Mouse (Mus musculus) limb, embryonic 14.5 days (tissue): ENCODE results near the gene Dnajb1. TPM values are rescaled to one million over a fixed set of nuclear protein-coding genes. Genes with fewer than 3 reads are reported as not detected.
"Not testable (repeated sequence)": the region's sequence is repeated elsewhere in the genome, so short reads cannot be mapped to it uniquely, and the experiment has no call there.

Experiments
- ATAC-seq: fragments of 200-750 bp; cut with Nextera tagmentation; 2 replicates; pipeline ENCODE4 v1.8.0; 2017; ENCODE audit warnings: low read depth, moderate number of reproducible peaks, moderate TSS enrichment; ENCODE audit not compliant: low FRiP score
- DNase-seq: peaks from one replicate; pipeline ENCODE4 v3.0.0-alpha.2; 2015; ENCODE audit warnings: low spot score
- H3K27ac ChIP-seq: fragments of 300-500 bp; sonication (generic); replicated peaks from 2 replicates; pipeline ENCODE4 v1.5.1; 2014; ENCODE audit warnings: low read depth, mild to moderate bottlenecking, low read length, moderate library complexity, mixed read lengths
- H3K27me3 ChIP-seq: fragments of 300-500 bp; sonication (generic); 2 replicates; pipeline ENCODE4 v1.6.1; 2014; ENCODE audit warnings: low read length, mixed read lengths; ENCODE audit not compliant: control insufficient read depth, insufficient read depth
- H3K36me3 ChIP-seq: fragments of 300-500 bp; sonication (generic); 2 replicates; pipeline ENCODE4 v1.6.1; 2014; ENCODE audit warnings: mild to moderate bottlenecking, low read length, moderate library complexity, mixed read lengths; ENCODE audit not compliant: control insufficient read depth, insufficient read depth
- H3K4me1 ChIP-seq: fragments of 300-500 bp; sonication (generic); 2 replicates; pipeline ENCODE4 v1.6.1; 2014; ENCODE audit warnings: antibody characterized with exemption, low read length, mixed read lengths; ENCODE audit not compliant: control insufficient read depth, insufficient read depth
- H3K4me2 ChIP-seq: fragments of 300-500 bp; sonication (generic); replicated peaks from 2 replicates; pipeline ENCODE4 v1.6.1; 2014; ENCODE audit warnings: low read depth, mild to moderate bottlenecking, low read length, moderate library complexity; ENCODE audit not compliant: severe bottlenecking
- H3K4me3 ChIP-seq: fragments of 300-500 bp; sonication (generic); replicated peaks from 2 replicates; pipeline ENCODE4 v1.5.1; 2014; ENCODE audit warnings: low read length
- H3K9ac ChIP-seq: fragments of 300-500 bp; sonication (generic); 2 replicates; pipeline ENCODE4 v1.6.1; 2014; ENCODE audit warnings: mild to moderate bottlenecking, low read depth, low read length, moderate library complexity; ENCODE audit not compliant: severe bottlenecking
- H3K9me3 ChIP-seq: fragments of 300-500 bp; sonication (generic); 2 replicates; pipeline ENCODE4 v1.6.1; 2016; ENCODE audit warnings: low read length; ENCODE audit not compliant: control insufficient read depth
- POLR2A ChIP-seq: fragments of 200-500 bp; IDR thresholded peaks from 2 replicates; pipeline ENCODE4 v1.8.0; 2012; ENCODE audit warnings: inconsistent platforms, mild to moderate bottlenecking, moderate library complexity, borderline replicate concordance; ENCODE audit not compliant: insufficient read depth, insufficient read length; ENCODE audit errors: extremely low read depth
- WGBS: fragments of 180-500 bp; shearing (Covaris S2); extraction: QIAGEN DNeasy Blood & Tissue Kit; methylation state at CpG from one replicate; pipeline ENCODE4 v1.1.7; 2014; 5-methylcytosine and 5-hydroxymethylcytosine counted together
- polyA plus RNA-seq, 2 experiments: library from polyadenylated mRNA; depleted of rRNA in 1 of 2; stranded (reverse) in 1 of 2; unstranded in 1 of 2; fragments of >200 nt; fragmentation: Nextera tagmentation in 1 of 2; extraction: Ambion mirVana in 1 of 2; gene quantifications; 2 replicates each; pipeline versions ENCODE4 v1.2.1 to v1.2.3; 2012 to 2014

The Dnajb1 gene
- polyA plus RNA-seq, 2 experiments, result 43.7 to 51.3 TPM

GRCm38 (mm10) chr8:83592682-83593081 is 15.3 kb upstream of the Dnajb1 start:
- H3K4me1 ChIP-seq, result peaks cover 16% of the 10 kb centered on the region
- peak overlapping the region; percentile 80; the same call in 1 of the 2 replicates for H3K9ac ChIP-seq
- H3K36me3 ChIP-seq, result peaks cover 20% of the 10 kb centered on the region; the same call in 1 of the 2 replicates
- no peaks in the 10 kb centered on the region for H3K9me3 ChIP-seq
- DNase-seq (no peak), ATAC-seq (no peak)
- H3K27ac ChIP-seq, result no peak overlapping the region
- H3K4me3 ChIP-seq, result peak overlapping the region; percentile 81; the same call in 1 of the 2 replicates
- no peaks in the 10 kb centered on the region for H3K27me3 ChIP-seq
- H3K4me2 ChIP-seq, result peak overlapping the region; percentile 82
- 58% methylated on average over 3 of the region's 3 CpGs for WGBS
- TF ChIP-seq POLR2A, result no peak

DNA sequence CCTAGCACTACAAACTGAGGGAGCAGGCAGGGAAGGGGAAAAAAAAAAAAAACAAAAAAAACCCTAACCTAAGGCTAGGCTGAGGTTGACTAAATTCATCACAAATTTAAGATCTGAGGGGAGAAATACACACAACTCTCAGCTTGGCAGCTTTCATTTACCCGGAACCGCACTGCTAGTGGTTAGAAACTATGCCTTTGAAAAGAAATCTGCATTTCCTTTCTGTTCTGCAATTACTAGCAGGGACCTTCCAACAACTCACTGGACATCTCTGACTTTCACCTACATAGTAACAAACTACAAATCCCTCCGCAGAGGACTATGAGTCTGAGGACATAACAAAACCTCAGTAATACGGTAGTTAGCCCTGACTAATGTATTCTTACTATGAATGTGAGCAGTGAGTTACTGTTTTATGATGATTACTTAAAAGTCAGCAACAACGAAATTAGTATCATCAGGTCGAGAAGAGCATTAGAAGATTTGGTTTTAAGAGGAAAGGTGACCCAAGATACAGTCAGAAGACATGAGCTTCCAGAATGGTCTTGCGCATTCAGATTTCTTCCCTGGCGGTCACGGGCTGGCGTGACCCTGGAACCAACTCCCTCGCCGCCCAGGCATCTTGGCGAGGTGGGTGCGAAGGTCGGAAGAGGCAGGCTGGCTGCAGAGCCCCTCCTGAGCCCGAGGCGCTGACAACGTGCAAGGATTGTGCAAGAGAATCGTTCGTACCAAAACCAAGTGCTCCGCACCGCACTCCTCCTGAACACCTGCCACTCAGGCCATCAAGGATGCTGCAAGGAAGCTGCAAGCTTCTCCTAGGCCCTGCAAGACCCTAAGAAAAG is 14.4 kb upstream of the Dnajb1 start:
- H3K4me3 ChIP-seq, result peak overlapping the region; percentile 81
- peaks cover 16% of the 10 kb centered on the region for H3K4me1 ChIP-seq
- no peaks in the 10 kb centered on the region for H3K27me3 ChIP-seq
- 6% methylated on average over 22 of the region's 22 CpGs for WGBS
- H3K9me3 ChIP-seq, result no peaks in the 10 kb centered on the region
- peak overlapping the region; percentile 79 for H3K27ac ChIP-seq
- TF ChIP-seq POLR2A, result no peak
- H3K36me3 ChIP-seq, result peaks cover 13% of the 10 kb centered on the region; the same call in 1 of the 2 replicates
- H3K9ac ChIP-seq, result peak overlapping the region; percentile 80
- ATAC-seq, result no peak
- DNase-seq, result no peak
- peak overlapping the region; percentile 82 for H3K4me2 ChIP-seq

GRCm38 (mm10) chr8:83594167-83595049 is 13.6 kb upstream of the Dnajb1 start:
- peak overlapping the region; percentile 81 for H3K4me3 ChIP-seq
- H3K9ac ChIP-seq, result peak overlapping the region; percentile 80
- H3K9me3 ChIP-seq, result no peaks in the 10 kb centered on the region
- WGBS, result under 1% methylated on average over 41 of the region's 43 CpGs
- peak; percentile 99 for DNase-seq
- TF ChIP-seq POLR2A, result peak; percentile 47; the same call in 1 of the 2 replicates
- no peaks in the 10 kb centered on the region for H3K27me3 ChIP-seq
- peak overlapping the region; percentile 90 for H3K27ac ChIP-seq
- peak overlapping the region; percentile 82 for H3K4me2 ChIP-seq
- peaks cover 16% of the 10 kb centered on the region for H3K4me1 ChIP-seq
- peaks cover 7% of the 10 kb centered on the region; the same call in 1 of the 2 replicates for H3K36me3 ChIP-seq
- peak; percentile 99 for ATAC-seq

DNA sequence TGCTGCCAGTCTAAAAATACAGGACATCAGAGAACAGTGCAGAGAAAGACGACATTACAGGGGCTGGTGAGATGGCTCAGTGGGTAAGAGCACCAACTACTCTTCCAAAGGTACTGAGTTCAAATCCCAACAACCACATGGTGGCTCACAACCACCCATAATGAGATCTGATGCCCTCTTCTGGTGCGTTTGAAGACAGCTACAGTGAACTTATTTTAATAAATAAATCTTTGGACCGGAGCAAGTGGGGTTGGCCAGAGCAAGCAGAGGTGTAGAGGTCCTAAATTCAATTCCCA is 13.0 kb upstream of the Dnajb1 start:
- H3K27me3 ChIP-seq, DNase-seq, H3K36me3 ChIP-seq, ATAC-seq, H3K9me3 ChIP-seq: not testable (repeated sequence)
- Histone ChIP-seq H3K9ac (peak overlapping the region; percentile 60), H3K4me3 (peak overlapping the region; percentile 81), H3K4me2 (peak overlapping the region; percentile 72), H3K27ac (peak overlapping the region; percentile 90), H3K4me1 (peaks cover 16% of the 10 kb centered on the region)
- WGBS, result 44% methylated on average over 3 of the region's 3 CpGs

- DNase-seq (peak; percentile 26), ATAC-seq (no peak)
- TF ChIP-seq POLR2A, result no peak
- 24% methylated on average over 3 of the region's 3 CpGs for WGBS
- H3K4me2 ChIP-seq, result no peak overlapping the region
- no peak overlapping the region for H3K9ac ChIP-seq
- H3K36me3 ChIP-seq, result peaks cover 3% of the 10 kb centered on the region; the same call in 1 of the 2 replicates
- H3K27ac ChIP-seq, result no peak overlapping the region
- H3K4me1 ChIP-seq, result peaks cover 16% of the 10 kb centered on the region
- H3K9me3 ChIP-seq, result no peaks in the 10 kb centered on the region
- no peak overlapping the region for H3K4me3 ChIP-seq
- no peaks in the 10 kb centered on the region for H3K27me3 ChIP-seq
Observed at GRCm38 (mm10) chr8:83596369-83596768, 11.6 kb upstream of the Dnajb1 start.
